Mouse (Mus musculus): ENCODE data around the gene Lmo2. TPM values are rescaled to one million over a fixed set of nuclear protein-coding genes. Genes with fewer than 3 reads are reported as not detected.

The Lmo2 gene
- 148 and 156 TPM in 2 replicates for polyA plus RNA-seq (2015; fragmentation: Nextera tagmentation; extraction: Ambion mirVana)

GRCm38 (mm10) chr2:103957649-103958546 lies at the start of gene Lmo2:
Lmo2 (plus strand) TSS chr2:103957986.
- peak within 1 kb of the TSS; percentile 68 for H3K4me3 ChIP-seq (replicated peaks)
- ATAC-seq (ENCODE audit: insufficient read depth) = peak; percentile 75

GRCm38 (mm10) chr2:103910601-103911000 lies 47.2 kb upstream of the Lmo2 start:
- Histone ChIP-seq H3K4me1 (replicated peaks) (peaks cover 29% of the 10 kb centered on the region), H3K9me3 (replicated peaks) (no peaks in the 10 kb centered on the region), H3K27me3 (no peaks in the 10 kb centered on the region), H3K4me2 (no peak overlapping the region), H3K36me3 (replicated peaks) (peaks cover 19% of the 10 kb centered on the region), H3K9ac (no peak overlapping the region), H3K4me3 (replicated peaks) (no peak overlapping the region), H3K27ac (replicated peaks) (no peak overlapping the region)
- WGBS (ENCODE audit: insufficient replicate concordance) = 87% methylated on average over 5 of the region's 5 CpGs
- no peak for ATAC-seq (ENCODE audit: insufficient read depth)

More at GRCm38 (mm10) chr2:103957649-103958546, at the start of gene Lmo2:
- H3K9me3 ChIP-seq (replicated peaks) = no peaks in the 10 kb centered on the region
- peaks cover 63% of the 10 kb centered on the region for H3K4me1 ChIP-seq (replicated peaks)
- 8% methylated on average over 10 of the region's 10 CpGs for WGBS (ENCODE audit: insufficient replicate concordance)
- H3K4me2 ChIP-seq = peak within 1 kb of the TSS; percentile 67
- H3K36me3 ChIP-seq (replicated peaks) = peaks cover 23% of the 10 kb centered on the region
- peak within 1 kb of the TSS; percentile 98 for H3K27ac ChIP-seq (replicated peaks)
- no peaks in the 10 kb centered on the region for H3K27me3 ChIP-seq
- H3K9ac ChIP-seq = peak within 1 kb of the TSS; percentile 78

- Histone ChIP-seq H3K9me3 (replicated peaks) (no peaks in the 10 kb centered on the region), H3K4me3 (replicated peaks) (no peak overlapping the region), H3K9ac (no peak overlapping the region), H3K36me3 (replicated peaks) (peaks cover 16% of the 10 kb centered on the region), H3K27ac (replicated peaks) (no peak overlapping the region), H3K4me2 (no peak overlapping the region), H3K4me1 (replicated peaks) (peaks cover 30% of the 10 kb centered on the region), H3K27me3 (no peaks in the 10 kb centered on the region)
- no peak for ATAC-seq (ENCODE audit: insufficient read depth)
- 84% methylated on average over 16 of the region's 16 CpGs for WGBS (ENCODE audit: insufficient replicate concordance)
Observed at GRCm38 (mm10) chr2:103912481-103913251, 45.1 kb upstream of the Lmo2 start.

GRCm38 (mm10) chr2:103913252-103913650 lies 44.5 kb upstream of the Lmo2 start:
- ATAC-seq (ENCODE audit: insufficient read depth) = no peak
- no peaks in the 10 kb centered on the region for H3K27me3 ChIP-seq
- no peak overlapping the region for H3K4me3 ChIP-seq (replicated peaks)
- H3K36me3 ChIP-seq (replicated peaks) = peaks cover 16% of the 10 kb centered on the region
- no peak overlapping the region for H3K27ac ChIP-seq (replicated peaks)
- H3K9ac ChIP-seq = no peak overlapping the region
- WGBS (ENCODE audit: insufficient replicate concordance) = 58% methylated on average over 6 of the region's 6 CpGs
- H3K4me1 ChIP-seq (replicated peaks) = peaks cover 32% of the 10 kb centered on the region
- H3K4me2 ChIP-seq = no peak overlapping the region
- no peaks in the 10 kb centered on the region for H3K9me3 ChIP-seq (replicated peaks)

- WGBS (ENCODE audit: insufficient replicate concordance) = 24% methylated on average over 5 of the region's 5 CpGs
- no peaks in the 10 kb centered on the region for H3K9me3 ChIP-seq (replicated peaks)
- H3K4me3 ChIP-seq (replicated peaks) = no peak overlapping the region
- H3K36me3 ChIP-seq (replicated peaks) = peaks cover 11% of the 10 kb centered on the region
- H3K9ac ChIP-seq = no peak overlapping the region
- H3K4me2 ChIP-seq = 0 out of 2 replicates have a peak overlapping the region, but pooled peaks have one; percentile 4
- peak; percentile 74 for ATAC-seq (ENCODE audit: insufficient read depth)
- H3K4me1 ChIP-seq (replicated peaks) = peaks cover 26% of the 10 kb centered on the region
- peak overlapping the region; percentile 58 for H3K27ac ChIP-seq (replicated peaks)
- H3K27me3 ChIP-seq = no peaks in the 10 kb centered on the region
Observed at GRCm38 (mm10) chr2:103916069-103916468, 41.7 kb upstream of the Lmo2 start.

- ATAC-seq (ENCODE audit: insufficient read depth) = no peak
- Histone ChIP-seq H3K9ac (no peak overlapping the region), H3K4me2 (no peak overlapping the region), H3K4me3 (replicated peaks) (no peak overlapping the region), H3K36me3 (replicated peaks) (peaks cover 9% of the 10 kb centered on the region; the same call in 1 of the 2 replicates), H3K27me3 (no peaks in the 10 kb centered on the region), H3K27ac (replicated peaks) (no peak overlapping the region), H3K4me1 (replicated peaks) (peaks cover 26% of the 10 kb centered on the region), H3K9me3 (replicated peaks) (no peaks in the 10 kb centered on the region)
- WGBS (ENCODE audit: insufficient replicate concordance) = 72% methylated on average over 5 of the region's 5 CpGs
Observed at GRCm38 (mm10) chr2:103917375-103917774, 40.4 kb upstream of the Lmo2 start.

GRCm38 (mm10) chr2:103918375-103918774 lies 39.4 kb upstream of the Lmo2 start:
- Histone ChIP-seq H3K4me1 (replicated peaks) (peaks cover 26% of the 10 kb centered on the region), H3K9ac (no peak overlapping the region), H3K9me3 (replicated peaks) (no peaks in the 10 kb centered on the region), H3K27ac (replicated peaks) (no peak overlapping the region), H3K4me2 (no peak overlapping the region), H3K27me3 (no peaks in the 10 kb centered on the region), H3K36me3 (replicated peaks) (peaks cover 4% of the 10 kb centered on the region; the same call in 1 of the 2 replicates), H3K4me3 (replicated peaks) (no peak overlapping the region)
- no peak for ATAC-seq (ENCODE audit: insufficient read depth)
- WGBS (ENCODE audit: insufficient replicate concordance) = 71% methylated on average over 2 of the region's 2 CpGs

GRCm38 (mm10) chr2:103919488-103919887 lies 38.3 kb upstream of the Lmo2 start:
- Histone ChIP-seq H3K27me3 (no peaks in the 10 kb centered on the region), H3K36me3 (replicated peaks) (no peaks in the 10 kb centered on the region), H3K4me3 (replicated peaks) (no peak overlapping the region), H3K4me1 (replicated peaks) (peaks cover 26% of the 10 kb centered on the region), H3K4me2 (no peak overlapping the region), H3K9ac (no peak overlapping the region), H3K27ac (replicated peaks) (no peak overlapping the region), H3K9me3 (replicated peaks) (no peaks in the 10 kb centered on the region)
- 77% methylated on average over 6 of the region's 6 CpGs for WGBS (ENCODE audit: insufficient replicate concordance)
- ATAC-seq (ENCODE audit: insufficient read depth) = no peak

GRCm38 (mm10) chr2:103926586-103927113 lies 31.1 kb upstream of the Lmo2 start:
- Histone ChIP-seq H3K4me1 (replicated peaks) (peaks cover 35% of the 10 kb centered on the region), H3K4me3 (replicated peaks) (no peak overlapping the region), H3K9ac (no peak overlapping the region), H3K4me2 (no peak overlapping the region), H3K9me3 (replicated peaks) (no peaks in the 10 kb centered on the region), H3K36me3 (replicated peaks) (no peaks in the 10 kb centered on the region), H3K27me3 (no peaks in the 10 kb centered on the region), H3K27ac (replicated peaks) (0 out of 2 replicates have a peak overlapping the region, but pooled peaks have one; percentile 39)
- 74% methylated on average over 4 of the region's 4 CpGs for WGBS (ENCODE audit: insufficient replicate concordance)
- no peak for ATAC-seq (ENCODE audit: insufficient read depth)

- ATAC-seq (ENCODE audit: insufficient read depth) = no peak
- Histone ChIP-seq H3K27me3 (no peaks in the 10 kb centered on the region), H3K9me3 (replicated peaks) (no peaks in the 10 kb centered on the region), H3K4me3 (replicated peaks) (no peak overlapping the region), H3K4me1 (replicated peaks) (peaks cover 45% of the 10 kb centered on the region), H3K36me3 (replicated peaks) (no peaks in the 10 kb centered on the region), H3K27ac (replicated peaks) (no peak overlapping the region; the same call in 1 of the 2 replicates), H3K4me2 (no peak overlapping the region), H3K9ac (0 out of 2 replicates have a peak overlapping the region, but pooled peaks have one; percentile 6)
- 83% methylated on average over 1 of the region's 1 CpGs for WGBS (ENCODE audit: insufficient replicate concordance)
Observed at GRCm38 (mm10) chr2:103927610-103928145, 30.1 kb upstream of the Lmo2 start.

Measured in liver, embryonic 15.5 days (tissue).